Comparison of ENCODE assay signal across 8 mouse cellular contexts in the genomic region with DNA sequence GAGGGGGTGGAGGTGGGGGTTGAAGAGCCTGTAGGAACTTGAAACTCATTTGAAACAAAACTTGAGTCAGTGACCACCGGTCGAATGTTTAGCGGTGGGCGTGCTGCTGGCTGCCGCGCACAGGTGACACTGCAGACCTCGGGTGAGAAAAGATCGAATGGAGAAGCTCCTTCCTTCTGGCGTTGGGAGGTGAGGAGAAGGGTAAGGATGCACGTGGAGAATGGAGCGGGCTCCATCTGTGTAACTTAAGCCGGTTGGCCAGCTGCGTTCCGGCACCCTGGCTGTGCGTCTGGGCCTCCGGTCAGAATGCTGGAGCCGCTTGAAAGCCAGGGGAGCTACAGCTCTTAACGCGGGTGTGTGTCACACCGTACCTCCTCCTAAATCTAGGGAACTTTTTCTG. TPM values are rescaled to one million over a fixed set of nuclear protein-coding genes. Genes with fewer than 3 reads are reported as not detected.
DNase-seq lines count a peak whose midpoint lies in the region; ATAC-seq and TF ChIP-seq lines count a peak whose summit lies in the region.

No protein-coding gene starts in this region.

- peak overlapping the region; percentile 48 for H3K4me3 ChIP-seq in lung, postnatal 0 days (ENCODE audit: low read depth, low read length)
- peak overlapping the region; percentile 56 for H3K4me3 ChIP-seq in liver, embryonic 11.5 days (ENCODE audit: low read depth, low read length)
- peak overlapping the region; percentile 53 for H3K4me3 ChIP-seq in stomach, postnatal 0 days (ENCODE audit: low read depth, low read length)

- H3K27me3 ChIP-seq in lung, postnatal 0 days (replicated peaks; ENCODE audit: insufficient read depth, low read length), result peaks cover 5% of the 10 kb centered on the region; the same call in 1 of the 2 replicates
- H3K27me3 ChIP-seq in liver, embryonic 11.5 days (replicated peaks; ENCODE audit: control insufficient read depth, insufficient read depth, low read length), result peaks cover 49% of the 10 kb centered on the region
- no peaks in the 10 kb centered on the region for H3K27me3 ChIP-seq in stomach, postnatal 0 days (ENCODE audit: control insufficient read depth, insufficient read depth, low read length)

- ATAC-seq in lung, postnatal 0 days, result no peak
- ATAC-seq in liver, embryonic 11.5 days (replicated peaks; ENCODE audit: low FRiP score), result no peak
- no peak for ATAC-seq in stomach, postnatal 0 days (ENCODE audit: low FRiP score, low TSS enrichment)

- peaks cover 8% of the 10 kb centered on the region for H3K4me1 ChIP-seq in lung, postnatal 0 days (ENCODE audit: insufficient read depth, low read depth, low read length)
- H3K4me1 ChIP-seq in liver, embryonic 11.5 days (replicated peaks; ENCODE audit: control insufficient read depth, insufficient read depth, low read length), result peaks cover 5% of the 10 kb centered on the region; the same call in 1 of the 2 replicates
- H3K4me1 ChIP-seq in stomach, postnatal 0 days (replicated peaks; ENCODE audit: control insufficient read depth, insufficient read depth), result peaks cover 5% of the 10 kb centered on the region

- H3K27ac ChIP-seq in lung, postnatal 0 days (ENCODE audit: low read length), result no peak overlapping the region
- no peak overlapping the region for H3K27ac ChIP-seq in liver, embryonic 11.5 days (ENCODE audit: low read depth, low read length)
- no peak overlapping the region for H3K27ac ChIP-seq in stomach, postnatal 0 days (replicated peaks)

- peak overlapping the region; percentile 97 for H3K4me2 ChIP-seq in lung, postnatal 0 days (replicated peaks; ENCODE audit: low read depth, low read length)
- peak overlapping the region; percentile 86 for H3K4me2 ChIP-seq in liver, embryonic 11.5 days
- peak overlapping the region; percentile 95 for H3K4me2 ChIP-seq in stomach, postnatal 0 days (replicated peaks; ENCODE audit: low read depth)

- peak; percentile 15 for DNase-seq in adrenal gland, postnatal 10 days
- no peak for DNase-seq in adrenal gland, postnatal 4 days (ENCODE audit: low spot score in 2 of 2)
- peak; percentile 13 for DNase-seq in lung, postnatal 0 days (ENCODE audit: low spot score)
- no peak for DNase-seq in lung, postnatal 14 days
- no peak for DNase-seq in liver, embryonic 11.5 days (ENCODE audit: low spot score)
- peak; percentile 45 for DNase-seq in stomach, postnatal 0 days (ENCODE audit: low spot score)
- no peak for DNase-seq in ovary, postnatal 36 days (ENCODE audit: low spot score)
- DNase-seq in layer of hippocampus, adult 9-11 months, result no peak

- no peak overlapping the region for H3K9ac ChIP-seq in lung, postnatal 0 days (replicated peaks; ENCODE audit: low read depth)
- H3K9ac ChIP-seq in liver, embryonic 11.5 days (ENCODE audit: low read depth, low read length), result no peak overlapping the region
- peak overlapping the region; percentile 63 for H3K9ac ChIP-seq in stomach, postnatal 0 days (ENCODE audit: low read length)

- no peak for TF ChIP-seq EP300 in lung, postnatal 0 days (IDR thresholded peaks at IDR 0.05)
- no peak for TF ChIP-seq EP300 in stomach, postnatal 0 days (optimal IDR thresholded peaks at IDR 0.05)

- 2% methylated on average over 20 of the region's 20 CpGs for WGBS in lung, postnatal 0 days
- 3% methylated on average over 20 of the region's 20 CpGs for WGBS in liver, embryonic 11.5 days
- WGBS in stomach, postnatal 0 days, result 3% methylated on average over 20 of the region's 20 CpGs

- no peaks in the 10 kb centered on the region for H3K9me3 ChIP-seq in lung, postnatal 0 days (ENCODE audit: low read length)
- H3K9me3 ChIP-seq in liver, embryonic 11.5 days (ENCODE audit: control insufficient read depth, low read length), result no peaks in the 10 kb centered on the region
- H3K9me3 ChIP-seq in stomach, postnatal 0 days (ENCODE audit: control insufficient read depth, low read length), result no peaks in the 10 kb centered on the region

- H3K36me3 ChIP-seq in lung, postnatal 0 days (ENCODE audit: insufficient read depth, low read length), result no peaks in the 10 kb centered on the region
- no peaks in the 10 kb centered on the region for H3K36me3 ChIP-seq in liver, embryonic 11.5 days (ENCODE audit: control insufficient read depth, insufficient read depth, low read length)
- H3K36me3 ChIP-seq in stomach, postnatal 0 days (ENCODE audit: control insufficient read depth, insufficient read depth, low read length), result no peaks in the 10 kb centered on the region

- no peak for TF ChIP-seq CTCF in lung, postnatal 0 days (IDR thresholded peaks at IDR 0.05)
- TF ChIP-seq CTCF in stomach, postnatal 0 days (IDR thresholded peaks at IDR 0.05; ENCODE audit: low read depth), result peak; percentile 9; the same call in 1 of the 2 replicates

RNA-seq across cellular contexts. Expression of a gene that starts 1.0 kb away (rescaled TPM):
- total RNA-seq in adrenal gland, postnatal 10 days (2021), result 100 to 1,000 TPM; 210 to 501 TPM
- total RNA-seq in adrenal gland, postnatal 4 days (2021), result 100 to 1,000 TPM in 1 of 2 experiments, 10 to 100 TPM in 1; 26.7 to 306 TPM
- polyA plus RNA-seq in lung, postnatal 0 days (2015; fragmentation: Nextera tagmentation; extraction: Ambion mirVana), result 51.4 and 58.5 TPM in 2 replicates
- 44.0 and 50.5 TPM in 2 replicates for polyA plus RNA-seq in liver, embryonic 11.5 days (2014; fragmentation: Nextera tagmentation; extraction: Ambion mirVana)
- 304 and 499 TPM in 2 replicates for polyA plus RNA-seq in stomach, postnatal 0 days (2015; fragmentation: Nextera tagmentation; extraction: Ambion mirVana)

RNA-seq across cellular contexts. Expression of a gene that starts 49.4 kb away (rescaled TPM):
- 100 to 1,000 TPM in 1 of 2 experiments, 10 to 100 TPM in 1; 85.9 to 120 TPM for total RNA-seq in adrenal gland, postnatal 10 days (2021)
- total RNA-seq in adrenal gland, postnatal 4 days (2021), result 100 to 1,000 TPM; 111 to 142 TPM
- polyA plus RNA-seq in lung, postnatal 0 days (2015; fragmentation: Nextera tagmentation; extraction: Ambion mirVana), result 30.7 and 32.6 TPM in 2 replicates
- 29.3 and 33.8 TPM in 2 replicates for polyA plus RNA-seq in liver, embryonic 11.5 days (2014; fragmentation: Nextera tagmentation; extraction: Ambion mirVana)
- 37.8 and 44.2 TPM in 2 replicates for polyA plus RNA-seq in stomach, postnatal 0 days (2015; fragmentation: Nextera tagmentation; extraction: Ambion mirVana)

Comparison
In these comparisons a context has a peak if more than half of its experiments do, and no peak if none do; other contexts are left out.
1. DNase-seq: peak in adrenal gland, postnatal 10 days (single experiment), lung, postnatal 0 days (single experiment) and stomach, postnatal 0 days (single experiment); none in adrenal gland, postnatal 4 days (0 of 2), lung, postnatal 14 days (single experiment), liver, embryonic 11.5 days (single experiment), ovary, postnatal 36 days (single experiment) and layer of hippocampus, adult 9-11 months (single experiment).
2. Peak in every context shown above with its lines, with median percentiles within 50 percentile points of each other: H3K4me2 ChIP-seq and H3K4me3 ChIP-seq.